Mouse (Mus musculus) kidney, postnatal 4 days (tissue): ENCODE data around the gene Myadm.
A peak's percentile ranks its signal among the peaks of the same experiment; 100 is the strongest.
"Not testable (repeated sequence)": the region's sequence is repeated elsewhere in the genome, so short reads cannot be mapped to it uniquely, and the experiment has no call there.

ENCODE experiments used
- DNase-seq, 2 experiments: peaks; one replicate each; pipeline ENCODE4 v3.0.0; 2021; ENCODE audit warnings: mixed read lengths in 2 of 2

Gene Myadm

DNA sequence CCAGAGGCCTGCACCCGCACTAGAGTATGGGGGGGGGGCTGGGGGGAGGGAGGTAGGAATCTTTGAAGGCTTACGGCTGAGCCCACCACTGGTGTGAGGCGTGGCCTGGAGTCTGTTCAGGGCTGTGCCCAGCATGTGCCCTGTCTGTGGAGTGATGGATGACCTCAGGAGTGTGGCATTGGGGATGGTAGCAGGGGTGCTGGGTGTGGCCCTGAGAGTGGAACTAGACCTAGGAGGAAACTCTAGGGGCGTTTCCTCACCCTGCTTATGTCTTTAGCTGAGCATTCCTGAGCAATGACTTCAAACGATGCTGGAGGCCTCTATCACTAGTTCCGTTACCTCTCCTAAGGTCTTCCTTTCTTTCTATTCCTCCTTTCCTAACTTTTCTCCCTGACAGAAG, 2.3 kb downstream of the Myadm start:
- DNase-seq, result peak in 1 of 2 experiments; percentile 41

DNA sequence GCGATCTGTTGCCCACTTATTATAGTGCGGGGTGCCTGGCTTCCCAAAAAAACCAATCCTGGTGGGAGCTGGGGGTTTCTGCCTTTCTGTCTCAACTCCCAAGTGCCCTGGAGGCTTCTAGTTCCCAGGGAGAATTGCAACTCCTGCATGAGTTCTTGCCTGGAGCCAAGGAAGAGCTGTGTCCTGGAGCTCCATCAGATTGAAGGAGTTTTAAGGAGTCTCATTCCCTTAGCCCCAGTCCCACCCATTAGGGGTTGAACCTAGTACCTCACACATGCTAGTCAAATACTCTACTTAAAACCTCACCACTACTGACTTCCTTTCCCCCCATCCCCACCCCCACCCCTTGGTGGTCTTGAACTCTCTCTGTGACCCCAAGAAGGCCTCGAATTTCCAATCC, 2.9 kb downstream of the Myadm start:
- DNase-seq, result no peak

DNA sequence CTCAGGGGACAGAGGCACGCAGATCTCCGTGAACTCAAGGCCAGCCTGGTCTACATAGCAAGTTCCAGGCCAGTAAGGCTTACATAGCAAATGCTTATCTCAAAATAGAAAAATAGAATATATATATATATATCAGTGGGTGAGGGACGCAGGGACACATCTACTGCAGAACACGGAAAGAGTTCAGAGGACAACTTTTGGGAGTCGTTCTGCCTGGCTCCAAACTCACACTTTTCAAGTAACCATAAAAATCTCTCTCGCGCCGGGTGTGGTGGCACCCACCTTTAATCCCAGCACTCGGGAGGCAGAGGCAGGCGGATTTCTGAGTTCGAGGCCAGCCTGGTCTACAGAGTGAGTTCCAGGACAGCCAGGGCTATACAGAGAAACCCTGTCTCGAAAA, 3.4 kb downstream of the Myadm start:
- DNase-seq, result not testable (repeated sequence)

DNA sequence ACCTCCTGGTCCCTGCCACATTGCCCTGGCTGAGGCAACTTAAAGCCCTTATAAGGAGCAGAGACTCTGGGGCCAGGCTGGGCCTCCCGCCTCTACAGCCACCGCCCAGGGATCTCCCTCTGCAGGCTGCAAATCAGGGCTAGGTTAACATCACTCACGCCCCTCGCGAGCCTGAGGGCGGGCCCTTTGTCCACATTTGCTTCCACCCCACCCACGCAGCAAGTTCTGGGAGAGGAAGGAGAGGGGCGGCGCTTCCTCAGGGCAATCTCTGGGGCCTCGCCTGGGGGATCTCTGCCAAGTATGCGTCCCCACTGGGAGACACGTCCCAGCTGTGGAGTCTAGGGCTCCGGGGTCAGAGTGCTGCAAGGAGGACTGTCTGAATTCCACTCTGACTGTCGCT, 3.9 kb downstream of the Myadm start:
- DNase-seq, result peak; percentile 93 to 96

DNA sequence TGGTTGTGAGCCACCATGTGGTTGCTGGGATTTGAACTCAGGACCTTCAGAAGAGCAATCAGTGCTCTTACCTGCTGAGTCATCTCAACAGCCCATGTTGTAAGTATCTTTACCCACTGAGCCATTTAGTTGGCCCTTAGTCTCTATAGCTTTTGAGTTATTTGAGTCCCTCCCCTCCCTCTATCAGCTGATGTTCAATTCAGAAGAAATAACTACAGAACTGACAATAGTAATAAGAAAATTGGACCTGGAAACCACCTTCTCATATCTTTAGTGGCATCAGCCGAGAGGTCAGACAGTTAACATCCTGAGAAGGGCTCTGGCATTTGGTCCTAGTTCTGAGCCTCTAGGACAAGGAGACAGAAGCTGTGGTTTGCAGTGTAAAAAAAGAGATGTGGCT, 5.9 kb downstream of the Myadm start:
- DNase-seq, result no peak

DNA sequence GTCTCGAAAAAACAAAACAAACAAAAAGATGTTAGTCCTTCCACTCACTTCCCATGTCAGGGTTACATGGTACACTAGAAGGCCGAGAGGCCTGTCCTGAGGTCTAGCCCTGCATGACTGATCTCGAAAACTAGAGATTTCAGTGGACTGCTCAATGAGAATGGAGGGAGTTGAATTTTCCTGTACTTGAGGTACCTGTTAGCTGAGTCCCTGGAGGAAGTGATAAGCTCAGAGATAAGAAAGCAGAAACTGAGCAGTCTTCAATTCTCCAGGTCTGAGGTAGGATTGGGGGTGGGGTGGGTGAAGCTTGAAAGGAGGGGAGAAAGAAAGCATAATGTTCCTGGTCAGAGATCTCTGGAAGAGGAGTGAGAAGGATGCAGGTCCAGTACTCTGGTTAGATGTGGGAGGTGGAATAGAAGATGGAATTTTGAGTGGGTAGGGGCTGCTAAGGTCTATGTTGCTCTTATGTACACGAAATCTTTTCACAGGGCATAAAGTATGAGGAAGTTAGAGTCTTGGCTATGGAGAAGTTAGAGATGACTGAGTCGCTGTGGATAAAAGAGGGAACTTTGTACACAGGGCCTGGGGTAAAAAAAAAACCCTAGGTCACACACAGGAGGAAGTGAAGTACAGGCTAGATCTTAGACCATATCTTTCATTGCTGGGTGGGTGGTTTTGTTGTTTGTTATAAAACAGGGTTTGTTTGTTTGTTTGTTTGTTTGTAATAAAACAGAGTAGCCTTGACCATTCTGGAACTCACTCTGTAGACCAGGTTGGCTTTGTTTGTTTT, 6.6 kb downstream of the Myadm start:
- no peak for DNase-seq

DNA sequence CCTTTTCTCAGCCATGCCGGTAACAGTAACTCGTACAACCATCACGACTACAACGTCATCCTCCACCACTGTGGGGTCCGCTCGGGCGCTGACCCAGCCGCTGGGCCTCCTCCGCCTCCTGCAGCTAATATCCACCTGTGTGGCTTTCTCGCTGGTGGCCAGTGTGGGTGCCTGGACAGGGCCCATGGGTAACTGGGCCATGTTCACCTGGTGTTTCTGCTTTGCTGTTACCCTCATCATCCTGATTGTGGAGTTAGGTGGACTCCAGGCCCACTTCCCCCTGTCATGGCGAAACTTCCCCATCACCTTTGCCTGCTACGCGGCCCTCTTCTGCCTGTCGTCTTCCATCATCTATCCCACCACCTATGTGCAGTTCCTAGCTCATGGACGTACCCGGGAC, 7.8 kb downstream of the Myadm start:
- no peak for DNase-seq

DNA sequence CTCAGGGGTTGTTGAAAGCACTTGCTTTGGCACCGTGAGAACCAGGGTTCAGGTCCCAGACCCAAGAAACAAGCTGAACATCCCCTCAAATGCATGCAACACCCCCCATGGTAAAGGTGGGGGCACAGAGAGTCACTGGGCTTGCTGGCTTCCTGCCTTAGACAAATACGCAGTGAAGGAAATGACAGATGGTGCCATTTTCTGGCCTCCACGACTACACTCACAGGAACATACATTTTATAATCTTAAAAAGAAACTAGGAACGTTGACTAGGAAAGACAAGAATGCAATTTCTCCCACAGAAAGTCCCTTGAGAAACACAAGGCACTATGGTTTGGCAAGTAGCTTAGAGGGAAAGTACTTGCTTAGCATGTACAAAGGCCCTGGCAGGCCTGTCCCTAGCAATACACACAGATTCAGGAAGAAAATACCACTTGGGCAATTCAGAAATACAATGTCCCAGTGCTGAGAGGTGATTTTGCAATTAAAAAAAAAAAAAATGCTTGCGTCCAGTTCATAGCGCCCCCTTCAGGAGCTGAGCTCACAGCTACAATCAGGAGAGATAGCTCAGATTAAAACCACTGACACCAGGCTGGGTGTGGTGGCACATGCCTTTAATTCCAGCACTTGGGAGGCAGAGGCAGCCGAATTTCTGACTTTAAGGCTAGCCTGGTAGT, 11.2 kb downstream of the Myadm start:
- peak; percentile 32 to 57 for DNase-seq

DNA sequence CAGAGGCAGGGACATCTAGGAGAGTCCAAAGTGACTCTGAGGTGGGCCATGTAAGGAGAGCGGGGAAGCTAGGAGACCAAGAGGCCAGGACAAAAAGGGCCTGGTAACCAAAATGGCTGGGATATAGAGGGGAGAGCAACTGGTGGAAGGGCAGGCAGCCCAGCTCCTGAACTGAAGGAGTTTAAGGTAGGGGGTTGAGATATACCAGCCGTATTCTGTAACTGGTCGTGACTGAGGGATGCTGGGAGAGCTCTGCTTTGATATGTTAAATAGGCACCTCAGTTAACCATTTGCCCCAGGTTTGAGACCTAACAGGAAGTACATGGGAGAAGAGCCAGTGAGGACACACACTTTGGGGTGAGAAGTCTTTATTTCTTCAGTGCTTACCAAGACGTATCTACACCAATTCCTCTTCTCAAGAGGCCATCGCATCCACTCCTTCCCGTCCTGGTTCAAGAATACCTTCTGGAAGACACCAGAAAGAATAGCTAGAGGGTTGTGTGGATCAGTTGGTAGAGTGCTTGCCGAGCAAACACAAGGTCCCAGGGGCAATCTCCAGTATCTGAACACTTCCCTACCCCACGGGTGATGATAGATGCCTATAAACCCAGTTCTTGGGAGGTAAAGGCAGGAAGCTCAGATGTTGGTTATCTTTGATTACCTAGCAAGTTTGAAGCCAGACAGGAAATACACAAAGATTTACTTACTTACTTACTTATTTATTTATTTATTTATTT, 12.2 kb downstream of the Myadm start:
- DNase-seq, result no peak

DNA sequence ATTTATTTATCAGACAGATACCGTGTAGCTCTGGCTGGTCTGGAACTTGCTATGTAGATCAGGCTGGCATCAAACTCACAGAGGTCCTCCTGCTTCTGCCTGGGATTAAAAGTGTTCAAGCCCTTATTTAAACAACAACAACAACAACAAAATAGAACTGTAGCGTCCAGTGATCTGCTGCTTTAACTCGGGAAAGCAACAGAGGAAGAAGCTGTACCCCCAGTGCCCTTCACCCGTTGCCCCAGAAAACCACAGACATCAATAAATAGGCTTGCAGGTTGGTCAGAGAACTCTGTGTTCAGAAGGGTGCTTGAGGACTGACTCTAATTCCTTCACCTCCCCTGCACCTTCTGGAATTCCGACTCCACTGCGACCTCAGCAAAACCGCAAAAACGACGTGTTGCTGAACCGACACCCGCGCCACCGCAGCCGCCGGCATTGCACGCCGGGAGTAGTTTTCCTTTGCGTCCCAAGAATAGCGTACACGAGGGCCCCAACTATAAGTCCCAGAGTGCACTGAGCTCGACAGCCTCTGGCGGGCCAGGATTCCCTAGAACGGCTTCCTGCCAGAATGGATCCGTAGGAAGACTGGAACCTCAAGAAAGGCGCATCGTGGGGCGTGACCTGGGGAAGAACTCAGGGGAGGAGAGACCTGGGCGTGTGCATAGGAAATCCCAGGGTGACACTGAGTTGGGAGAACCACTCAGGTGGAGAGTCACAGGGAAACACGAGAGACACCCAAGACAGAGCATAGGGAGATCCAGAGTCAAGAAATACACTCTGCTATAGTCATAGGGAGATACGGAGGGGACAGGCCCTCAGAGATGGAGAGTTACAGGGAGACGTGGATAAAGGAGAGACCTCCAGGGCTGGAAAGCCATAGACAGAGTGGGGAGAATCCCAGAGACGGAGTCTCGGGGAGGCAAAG, 13.0 kb downstream of the Myadm start:
- peak; percentile 67 to 70 for DNase-seq

DNA sequence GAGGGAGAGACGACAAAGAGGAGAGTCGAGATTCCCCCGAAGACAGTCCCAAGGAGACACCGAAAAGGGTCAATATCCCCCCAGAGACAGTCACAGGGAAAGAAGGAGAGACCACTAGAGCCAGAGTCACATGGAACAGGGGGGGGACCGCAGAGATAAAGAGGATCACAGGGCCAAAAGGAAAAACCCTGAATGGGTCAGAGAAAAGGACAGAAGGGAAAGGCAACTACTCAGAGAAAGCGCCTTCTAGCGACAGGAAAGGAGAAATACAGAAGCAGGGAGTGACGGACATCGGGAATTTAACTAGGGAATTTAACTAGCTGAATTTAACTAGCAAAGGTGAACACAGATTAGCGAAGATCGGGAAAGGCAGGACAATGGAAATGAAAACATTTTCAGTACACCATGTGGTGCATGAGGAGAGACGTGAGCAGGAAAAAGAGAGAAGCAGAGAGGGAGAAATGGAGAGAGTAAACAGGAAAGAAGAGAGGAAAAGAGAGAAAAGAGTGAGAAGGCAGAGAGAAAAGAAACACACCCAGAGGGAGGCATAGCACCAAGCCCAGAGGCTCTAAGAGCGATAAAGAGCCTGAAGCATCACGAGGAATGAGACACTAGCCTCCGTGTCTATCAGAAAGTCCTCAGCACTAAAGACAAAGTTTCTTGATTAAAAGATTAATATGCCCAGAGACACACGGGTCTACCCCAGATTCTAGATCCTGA, 13.8 kb downstream of the Myadm start:
- DNase-seq, result peak in 1 of 2 experiments; percentile 33

DNA sequence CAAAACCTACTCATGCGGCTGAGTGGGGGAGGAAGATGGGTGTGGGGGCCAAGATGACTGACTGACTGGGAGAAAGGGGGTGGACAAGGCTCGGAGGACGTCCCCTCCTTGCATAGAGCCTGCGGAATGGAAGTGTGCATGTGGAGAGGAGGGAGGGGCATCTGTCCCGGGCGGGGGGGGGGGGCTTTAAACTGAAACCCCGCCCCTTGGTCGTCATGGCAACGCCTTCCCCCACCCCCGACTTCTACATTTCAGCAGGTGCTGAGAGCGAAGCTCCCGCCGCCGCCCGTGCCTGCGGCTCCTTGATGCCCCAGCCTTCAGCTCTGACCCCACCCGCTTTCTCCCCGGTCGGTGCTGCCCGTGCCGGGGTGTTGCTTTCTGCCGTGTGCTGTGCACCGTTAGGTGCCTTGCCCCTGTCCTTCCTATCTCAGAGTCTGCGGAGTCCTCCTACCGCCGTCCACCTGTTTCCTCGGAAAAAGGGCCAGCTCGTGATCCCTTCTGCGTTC, 14.4 kb downstream of the Myadm start:
- DNase-seq, result peak; percentile 53 to 58

DNA sequence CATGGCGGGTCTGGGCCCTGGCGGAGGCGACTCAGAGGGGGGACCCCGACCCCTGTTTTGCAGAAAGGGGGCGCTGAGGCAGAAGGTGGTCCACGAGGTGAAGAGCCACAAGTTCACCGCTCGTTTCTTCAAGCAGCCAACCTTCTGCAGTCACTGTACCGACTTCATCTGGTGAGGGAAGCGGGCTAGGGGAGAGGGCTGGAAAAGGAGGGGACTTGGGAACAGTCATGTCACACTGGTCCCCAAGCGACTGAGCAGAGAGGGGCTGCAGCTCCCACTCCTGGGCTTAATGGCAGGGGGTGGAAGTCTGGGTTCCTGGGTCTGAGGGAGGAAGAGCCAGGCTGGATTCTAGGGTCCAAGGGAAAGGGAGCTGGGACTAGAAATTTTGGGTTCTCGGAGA, 14.9 kb downstream of the Myadm start:
- no peak for DNase-seq

DNA sequence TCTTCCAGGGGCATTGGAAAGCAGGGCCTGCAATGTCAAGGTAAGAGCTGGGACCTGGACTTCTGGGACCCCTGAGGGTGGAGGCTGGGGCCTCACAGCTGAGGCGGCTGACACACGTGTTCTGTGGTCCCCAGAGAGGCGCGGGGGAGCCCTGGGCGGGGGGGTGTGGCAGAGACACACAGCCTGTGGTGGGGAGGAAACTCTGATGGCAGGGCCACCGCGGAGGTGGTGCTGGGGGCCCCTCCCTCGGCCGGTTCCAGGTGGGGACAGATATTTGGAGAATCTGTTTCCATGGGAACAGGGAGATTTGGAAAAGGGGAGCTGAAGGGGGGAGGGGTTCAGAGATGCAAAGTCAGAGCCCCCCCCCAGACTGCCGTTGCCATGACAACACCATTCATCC, 15.4 kb downstream of the Myadm start:
- no peak for DNase-seq

DNA sequence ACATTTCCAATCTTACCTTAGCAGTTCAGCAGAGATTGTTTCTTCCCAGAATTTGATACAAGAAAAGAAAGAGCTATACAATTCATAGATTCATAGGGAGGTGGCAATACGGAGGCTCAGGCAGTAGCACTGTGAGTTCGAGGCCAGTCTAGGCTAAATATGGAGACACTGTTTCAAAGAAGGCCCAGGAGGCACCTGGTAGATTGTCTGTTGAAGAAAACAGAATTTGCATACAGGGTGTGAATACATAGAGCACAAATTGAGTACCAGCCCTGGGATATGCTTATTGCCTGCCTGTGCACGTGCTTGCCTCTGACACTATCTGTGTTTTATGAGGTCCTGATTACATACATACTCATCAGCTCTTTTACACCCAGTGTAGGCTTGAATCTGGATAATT, 17.5 kb downstream of the Myadm start:
- no peak for DNase-seq

DNA sequence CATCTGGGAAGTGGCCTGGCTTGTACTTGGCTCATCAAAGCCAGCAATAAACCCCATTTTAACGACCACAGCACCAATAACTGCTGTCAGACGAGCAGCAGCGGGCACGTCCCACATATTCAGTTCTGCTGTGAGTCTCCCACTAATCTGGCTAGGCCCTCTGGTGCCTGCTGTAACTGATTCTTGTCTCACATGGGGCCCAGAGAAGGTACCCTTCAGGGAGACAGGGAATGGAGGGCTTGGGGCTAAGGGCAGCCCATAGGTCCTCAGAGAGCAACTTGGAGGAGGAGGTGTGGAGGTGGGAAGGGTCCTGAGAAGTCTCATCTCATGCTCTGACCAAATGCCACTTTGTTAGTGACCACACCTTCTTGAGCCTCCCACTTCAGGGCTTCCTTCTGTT, 19.8 kb downstream of the Myadm start:
- no peak for DNase-seq

DNA sequence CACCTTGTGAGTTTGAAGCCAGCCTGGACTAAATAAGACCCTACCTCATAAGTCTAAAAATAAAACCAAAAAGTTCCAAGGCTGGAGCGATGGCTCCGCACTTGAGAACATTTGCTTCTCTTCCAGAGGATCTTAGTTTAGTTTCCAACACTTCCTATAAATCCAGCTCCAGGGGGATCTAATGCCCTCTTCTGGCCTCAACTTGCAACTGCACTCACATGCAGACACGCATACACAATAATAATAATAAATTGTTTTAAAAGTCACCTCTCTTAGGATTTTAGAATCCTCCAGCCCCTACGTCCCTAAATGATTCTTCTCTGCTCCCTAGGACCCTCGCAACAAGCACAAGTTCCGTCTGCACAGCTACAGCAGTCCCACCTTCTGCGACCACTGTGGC, 21.4 kb downstream of the Myadm start:
- no peak for DNase-seq

DNA sequence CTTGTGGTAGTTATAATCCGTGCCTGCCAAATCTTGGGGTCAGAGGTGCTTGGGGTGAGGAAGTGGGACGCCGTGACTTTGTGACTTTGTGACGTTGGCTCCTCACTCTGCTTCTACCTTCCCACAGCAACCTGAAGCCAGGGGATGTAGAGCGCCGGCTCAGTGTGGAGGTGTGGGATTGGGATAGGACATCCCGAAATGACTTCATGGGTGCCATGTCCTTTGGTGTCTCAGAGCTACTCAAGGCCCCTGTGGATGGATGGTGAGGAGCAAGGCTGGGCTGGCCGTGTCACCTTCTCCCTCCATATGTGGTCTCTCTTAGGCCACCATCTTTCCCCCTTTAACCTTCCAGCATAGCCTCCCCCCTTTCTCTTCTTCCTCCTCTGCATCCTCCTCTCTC, 24.7 kb downstream of the Myadm start:
- no peak for DNase-seq

DNA sequence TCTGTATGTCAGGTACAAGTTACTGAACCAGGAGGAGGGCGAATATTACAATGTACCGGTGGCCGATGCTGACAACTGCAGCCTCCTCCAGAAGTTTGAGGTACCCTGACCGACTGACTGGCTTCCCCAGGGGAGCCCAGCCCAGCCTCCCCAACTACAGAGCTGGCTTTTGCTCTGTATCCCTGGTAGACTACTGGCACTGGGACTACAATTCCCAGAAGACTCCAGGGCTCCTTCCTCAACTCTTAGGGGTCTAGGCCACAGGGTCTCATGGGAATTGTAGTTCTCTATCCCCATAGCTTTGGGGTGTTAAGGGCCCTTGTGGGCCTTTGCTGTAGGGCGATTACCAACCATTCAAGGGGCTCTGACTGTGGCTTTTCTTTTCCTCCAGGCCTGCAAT, 25.2 kb downstream of the Myadm start:
- no peak for DNase-seq

DNA sequence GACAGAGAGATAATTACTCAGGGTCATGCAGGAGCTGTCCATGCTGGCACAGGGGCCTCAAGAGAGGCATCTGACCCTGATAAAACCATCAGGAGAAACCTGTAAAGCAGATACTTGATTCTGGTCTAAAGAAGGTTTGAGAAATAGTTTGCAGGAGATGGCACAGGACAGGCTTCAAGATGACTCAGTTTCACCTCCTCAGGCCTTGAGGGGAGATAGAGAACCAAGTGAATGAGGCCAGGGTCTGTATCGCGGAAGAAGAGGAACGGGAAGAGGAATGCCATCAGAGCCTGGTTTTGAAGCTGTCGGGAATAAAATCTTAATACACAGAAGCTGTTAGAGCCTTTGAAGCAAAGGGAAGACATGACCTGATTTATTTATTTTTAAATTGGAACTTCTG, 28.8 kb downstream of the Myadm start:
- no peak for DNase-seq

DNA sequence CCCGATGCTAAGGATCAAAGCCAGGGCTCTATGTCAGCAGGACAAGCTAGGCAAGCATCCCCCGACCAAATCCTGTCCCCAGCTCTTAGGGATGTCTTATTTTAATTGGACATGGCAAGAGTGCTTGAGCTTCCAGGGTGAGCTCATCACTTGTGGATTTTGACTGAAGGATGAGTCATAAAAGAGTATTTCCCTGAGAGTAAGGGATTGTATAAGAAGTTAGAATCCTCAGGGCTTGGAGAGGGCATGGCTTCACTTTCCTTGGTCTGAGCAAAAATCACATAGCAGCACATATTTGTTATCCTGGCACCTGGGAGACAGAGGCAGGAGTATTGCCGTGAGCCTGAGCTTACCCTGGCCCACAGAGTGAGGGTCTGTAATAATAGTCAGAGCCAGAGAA, 32.0 kb downstream of the Myadm start:
- DNase-seq, result no peak

DNA sequence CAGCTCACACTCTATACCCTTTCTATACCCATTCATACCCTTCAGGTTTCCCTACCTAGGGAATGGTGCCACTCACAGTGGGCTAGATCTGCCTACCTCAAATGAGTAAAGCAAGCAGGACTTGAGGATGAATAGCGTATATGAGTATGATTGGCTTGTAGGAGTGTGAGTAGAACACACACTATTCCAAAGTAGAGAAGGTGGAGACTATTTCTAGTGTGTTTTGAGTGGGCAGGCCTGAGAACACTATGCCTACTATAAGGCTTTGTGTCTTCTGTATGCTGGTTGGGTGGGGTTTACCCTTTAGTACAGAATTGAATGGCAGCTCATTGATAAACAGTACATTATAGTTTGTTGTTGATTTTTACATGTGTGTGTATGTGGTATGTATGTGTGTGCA, 34.9 kb downstream of the Myadm start:
- DNase-seq, result no peak
